Mouse (Mus musculus) erythroblast, embryonic 14.5 days (primary cell): ENCODE results near the gene Acot13.

ENCODE experiments used
- GATA1 ChIP-seq: IDR thresholded peaks from 2 replicates; pipeline ENCODE4 v1.6.1; 2012; ENCODE audit warnings: low read length, inconsistent platforms, mixed read lengths
- TAL1 ChIP-seq: IDR thresholded peaks from 3 replicates; pipeline ENCODE4 v1.6.1; 2012; ENCODE audit warnings: low read length, inconsistent platforms, mixed read lengths

DNA sequence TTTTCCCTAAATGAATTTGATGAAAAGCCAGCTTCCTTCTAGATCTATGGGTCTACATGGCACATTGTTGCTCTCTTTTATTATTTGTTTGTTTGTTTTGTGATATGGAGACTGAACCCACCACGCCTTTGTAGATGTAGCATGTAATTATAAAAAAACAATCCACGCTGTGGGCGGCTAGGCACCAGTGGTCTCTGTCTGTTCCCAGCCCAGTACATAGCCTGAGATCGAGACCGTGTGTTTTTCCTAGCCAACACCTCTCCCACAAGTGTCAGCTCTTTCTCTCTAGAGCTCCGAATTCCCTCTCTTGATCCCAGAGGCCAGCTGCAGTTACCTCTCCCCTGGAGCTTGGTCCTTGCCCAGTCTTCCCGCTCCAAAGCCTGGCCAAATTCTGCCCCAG, 36.9 kb upstream of the Acot13 start:
- TF ChIP-seq GATA1 (no peak), TAL1 (no peak)
